Mouse (Mus musculus) neutrophil, adult 5-6 weeks (primary cell): ENCODE results near the gene Wdr18. TPM values are rescaled to one million over a fixed set of nuclear protein-coding genes. Genes with fewer than 3 reads are reported as not detected.

Experiments
- ATAC-seq: fragments of 151-379, 151-347 bp; 2 replicates; pipeline ENCODE4 v1.8.0; 2017; ENCODE audit warnings: mild to moderate bottlenecking, moderate TSS enrichment; ENCODE audit not compliant: insufficient number of reproducible peaks, poor library complexity, low FRiP score, severe bottlenecking; ENCODE audit errors: extremely low read depth
- total RNA-seq: library from RNA; stranded (forward); fragments of 200-1000 nt; gene quantifications from 2 replicates; pipeline ENCODE4 v1.2.3, GENCODE M21; 2017

The Wdr18 gene
- total RNA-seq, 1 experiment from 2014 or later, result 15.9 TPM

DNA sequence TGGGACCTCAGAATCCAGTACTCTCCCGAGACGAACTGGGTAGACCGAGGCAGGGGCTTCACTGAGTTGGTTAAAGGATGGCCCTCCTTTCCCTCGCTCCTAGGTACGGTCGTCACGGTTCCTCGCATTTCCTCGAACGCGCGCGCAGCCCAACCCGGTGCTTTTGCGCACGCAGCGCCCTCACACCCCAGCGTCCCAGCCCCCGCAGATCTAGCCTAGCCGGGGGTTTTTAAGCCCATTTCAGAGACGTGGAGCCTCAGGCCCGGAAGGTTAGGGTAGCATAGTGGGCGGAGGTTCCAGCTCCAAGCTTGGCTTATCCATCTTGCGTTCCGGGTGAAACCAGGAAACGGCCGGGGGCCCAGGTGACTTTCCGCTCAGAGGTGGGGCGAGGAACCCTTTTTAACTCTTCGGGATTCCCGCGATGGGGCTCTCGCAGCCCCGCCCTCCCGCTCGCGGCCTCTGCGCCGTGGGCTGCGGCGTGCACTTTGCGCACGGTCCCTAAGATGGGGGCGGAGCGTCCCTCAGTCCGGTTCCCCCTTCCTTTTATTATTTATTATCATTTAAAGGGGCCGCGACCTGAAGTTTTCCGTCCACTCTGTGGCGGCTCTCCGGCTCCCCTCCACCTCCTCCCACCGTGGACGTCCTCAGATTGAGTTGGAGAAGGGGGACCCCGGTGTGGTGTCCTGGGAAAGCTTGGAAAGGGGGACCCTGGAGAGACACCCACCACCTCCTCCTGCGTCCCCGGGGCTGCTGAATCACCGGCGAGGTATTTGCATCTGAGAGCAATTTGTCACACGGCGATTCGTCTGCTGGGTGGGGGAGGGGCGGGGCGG lies 33.2 kb upstream of the Wdr18 start, which contains the start of gene Arid3a:
Gene Arid3a (plus strand): TSS at position 553 of the 833 bp plus-strand sequence.
- ATAC-seq, result peak; percentile 50

DNA sequence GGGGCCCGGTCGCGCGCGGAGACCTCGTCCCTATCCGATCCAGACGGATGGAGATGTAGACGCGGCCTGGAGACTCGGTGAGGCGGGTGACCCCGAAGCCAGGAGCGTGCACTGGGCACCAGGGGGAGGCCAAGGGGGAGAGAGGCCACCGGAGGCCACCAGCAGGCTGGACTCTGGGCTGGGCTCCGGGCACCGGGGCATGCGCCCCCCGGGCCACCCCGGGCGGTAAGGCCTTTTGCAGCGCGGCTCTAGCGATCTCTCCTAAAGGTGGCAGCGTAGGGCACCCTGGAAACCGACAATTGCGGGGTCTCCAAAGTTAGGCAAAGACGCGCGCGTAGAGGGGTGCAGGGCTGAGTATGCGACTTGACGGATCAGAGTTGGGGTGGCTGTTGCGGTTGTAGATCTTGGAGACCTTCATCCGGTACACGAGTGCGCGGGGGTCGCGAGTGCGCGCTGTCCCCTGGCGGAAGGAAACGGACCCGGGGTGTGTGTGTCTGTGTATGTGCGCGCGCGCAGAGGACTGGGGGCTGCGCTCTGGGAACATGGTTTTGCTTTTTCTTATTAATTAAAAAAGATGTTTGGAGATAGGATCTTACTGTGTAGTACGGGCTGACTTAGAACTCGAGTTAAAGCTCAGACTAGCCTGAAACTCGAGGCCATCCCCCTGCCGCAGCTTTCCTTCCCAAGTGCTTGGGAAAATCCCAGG lies 32.5 kb upstream of the Wdr18 start:
- ATAC-seq, result no peak

DNA sequence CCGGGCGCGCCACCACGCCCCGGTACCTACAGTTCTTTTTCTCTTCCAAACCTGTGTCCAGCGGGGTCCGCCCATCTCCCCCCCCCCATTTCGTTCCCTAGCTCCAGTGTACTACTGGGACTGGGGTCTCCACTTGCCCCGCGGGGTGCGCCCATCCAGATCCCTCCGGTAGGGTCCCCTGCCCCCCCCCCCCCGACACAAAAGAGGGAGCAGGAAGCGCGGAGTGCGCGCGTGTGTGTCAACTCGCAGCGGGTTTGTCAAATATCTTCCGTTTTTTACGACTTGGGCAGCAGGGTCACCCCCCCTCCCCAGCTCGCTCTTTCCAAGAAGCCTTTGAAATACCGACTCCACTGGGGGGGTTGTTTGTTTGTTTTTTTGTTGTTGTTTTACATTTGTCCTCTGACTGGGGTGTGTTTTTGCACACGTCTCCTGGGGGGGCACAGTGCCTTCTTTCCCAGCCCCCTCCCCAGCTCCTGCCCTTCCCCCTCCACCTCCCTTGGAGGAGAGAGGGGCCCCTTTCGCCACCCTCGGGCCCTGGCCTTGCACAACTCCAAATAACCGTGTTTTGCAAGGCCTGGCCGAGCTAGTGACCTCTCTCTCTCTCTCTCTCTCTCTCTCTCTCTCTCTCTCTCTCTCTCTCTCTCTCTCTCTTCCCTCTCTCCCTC lies 31.8 kb upstream of the Wdr18 start:
- ATAC-seq, result peak; percentile 23; the same call in 1 of the 2 replicates

DNA sequence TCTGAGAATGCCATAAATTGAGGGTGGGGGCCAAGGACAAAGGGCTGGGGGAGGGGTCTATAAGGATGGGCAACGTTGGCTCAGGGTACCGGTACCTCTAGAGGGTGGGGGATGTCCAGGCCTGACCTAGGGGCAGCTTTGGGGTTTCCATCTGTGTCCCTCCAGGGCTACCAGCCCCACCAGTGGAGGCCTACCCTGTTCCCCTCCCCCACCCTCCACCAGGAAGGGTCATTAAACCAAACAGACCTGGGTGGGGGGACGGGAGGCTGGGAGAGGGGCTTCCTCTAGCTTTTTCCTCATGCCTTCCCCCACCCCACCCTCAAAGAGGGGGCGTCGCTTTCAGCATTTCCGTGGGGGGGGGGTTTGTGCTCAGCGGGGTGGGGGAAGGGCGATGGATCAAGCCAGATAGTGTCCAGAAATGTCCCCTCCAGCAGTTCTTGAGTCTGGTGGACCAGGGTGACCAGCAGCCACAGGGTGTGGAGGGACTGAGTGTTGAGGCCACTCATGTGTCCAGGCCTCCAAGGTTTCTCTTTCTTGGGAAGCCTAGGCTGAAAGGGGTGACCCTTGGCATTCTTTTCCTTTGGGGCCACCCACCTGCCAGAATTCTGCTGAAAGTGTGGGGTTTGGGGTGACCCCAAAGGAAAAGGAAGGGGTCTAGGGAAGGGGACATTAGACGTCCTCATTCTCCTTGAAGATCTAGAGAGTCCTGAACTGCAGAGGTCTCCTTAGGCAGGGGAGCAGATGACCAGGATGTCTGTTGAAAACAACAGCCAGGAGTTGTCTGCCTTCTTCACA lies 30.8 kb upstream of the Wdr18 start:
- no peak for ATAC-seq

DNA sequence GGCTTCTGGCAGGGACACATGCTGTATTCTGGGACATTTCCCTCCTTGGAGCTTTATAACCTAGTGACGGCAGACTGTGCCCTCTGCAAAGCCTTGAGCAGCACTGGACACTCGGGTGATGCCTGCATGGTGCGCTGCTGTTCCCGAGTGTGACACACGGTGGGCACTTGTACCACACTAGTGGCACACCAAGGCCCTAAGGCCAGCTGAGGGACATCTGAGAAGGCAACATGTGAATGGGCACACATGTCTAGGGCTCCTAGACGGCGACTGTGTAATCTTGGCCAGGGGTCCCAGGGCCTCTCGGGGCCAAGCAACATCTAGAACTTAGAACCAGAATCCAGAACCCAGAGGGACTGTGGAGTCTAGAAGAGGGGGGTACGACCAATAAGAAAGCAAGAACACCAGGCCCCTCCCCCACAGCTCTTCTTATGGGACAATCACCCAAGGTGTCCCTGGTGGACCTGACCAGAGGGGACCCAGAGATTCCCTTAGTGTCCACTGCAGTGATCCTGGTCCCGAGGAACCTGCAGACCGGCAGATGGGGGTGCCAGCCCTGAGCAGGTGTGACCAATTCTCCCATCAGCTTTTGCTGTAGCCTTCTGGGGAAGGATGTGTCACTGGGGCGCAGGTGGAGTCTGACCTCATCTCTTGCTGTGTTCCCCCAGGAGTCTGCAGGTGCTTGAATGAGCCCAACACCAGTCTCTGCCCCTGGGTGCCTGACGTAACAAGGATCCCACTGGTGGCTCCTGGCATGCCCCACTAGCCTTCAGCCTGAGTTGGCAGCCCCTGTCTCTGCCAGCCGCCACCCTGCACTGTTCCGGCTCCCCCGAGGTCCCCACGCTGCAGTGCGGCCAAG lies 29.8 kb upstream of the Wdr18 start:
- ATAC-seq, result no peak

DNA sequence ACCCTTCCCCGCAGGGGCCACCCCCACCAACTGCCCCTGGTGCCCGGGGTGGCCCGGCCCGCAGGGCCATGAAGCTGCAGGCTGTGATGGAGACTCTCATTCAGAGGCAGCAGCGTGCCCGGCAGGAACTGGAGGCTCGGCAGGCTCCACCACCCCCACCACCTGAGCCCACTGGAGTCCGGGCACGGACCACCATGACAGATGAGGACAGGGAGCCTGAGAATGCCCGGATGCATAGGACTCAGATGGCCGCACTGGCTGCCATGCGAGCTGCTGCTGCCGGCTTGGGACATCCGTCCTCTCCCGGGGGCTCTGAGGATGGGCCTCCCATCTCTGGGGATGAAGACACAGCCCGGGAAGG lies 29.1 kb upstream of the Wdr18 start:
- ATAC-seq, result no peak

DNA sequence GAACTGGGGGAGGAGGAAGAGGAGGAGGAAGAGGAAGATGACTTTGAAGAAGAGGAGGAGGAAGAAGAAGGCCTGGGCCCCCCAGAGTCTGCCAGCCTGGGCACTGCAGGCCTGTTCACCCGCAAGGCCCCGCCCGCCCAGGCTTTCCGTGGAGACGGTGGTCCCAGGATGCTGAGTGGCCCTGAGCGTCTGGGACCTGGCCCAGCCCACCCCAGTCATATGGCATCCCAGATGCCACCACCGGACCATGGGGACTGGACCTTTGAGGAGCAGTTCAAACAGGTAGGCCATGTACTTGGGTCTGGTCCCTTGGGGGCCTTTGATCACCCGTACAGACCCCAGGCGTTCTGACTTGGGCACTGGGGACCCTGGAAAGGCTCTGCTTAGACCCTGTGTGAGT lies 28.2 kb upstream of the Wdr18 start:
- no peak for ATAC-seq

DNA sequence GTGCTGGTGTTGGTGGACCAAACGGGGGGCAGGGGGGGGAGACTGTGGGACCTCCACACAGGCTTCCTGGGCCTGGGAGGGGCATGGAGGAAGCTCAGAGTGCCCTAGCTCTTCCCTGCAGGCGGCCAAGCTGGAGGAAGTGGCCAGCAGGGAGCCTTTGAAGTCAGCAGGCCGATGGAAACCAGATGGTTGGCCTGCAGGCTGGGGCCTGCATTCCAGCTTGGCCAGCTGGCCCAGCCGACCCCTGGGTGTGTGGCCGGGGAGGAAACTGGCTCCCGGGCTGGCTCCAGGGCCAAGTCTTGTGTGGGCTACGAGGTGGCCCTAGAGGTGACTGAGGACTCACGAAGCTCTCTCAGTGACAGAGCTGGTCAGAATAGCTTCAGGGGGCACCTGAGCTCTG lies 27.2 kb upstream of the Wdr18 start:
- no peak for ATAC-seq

DNA sequence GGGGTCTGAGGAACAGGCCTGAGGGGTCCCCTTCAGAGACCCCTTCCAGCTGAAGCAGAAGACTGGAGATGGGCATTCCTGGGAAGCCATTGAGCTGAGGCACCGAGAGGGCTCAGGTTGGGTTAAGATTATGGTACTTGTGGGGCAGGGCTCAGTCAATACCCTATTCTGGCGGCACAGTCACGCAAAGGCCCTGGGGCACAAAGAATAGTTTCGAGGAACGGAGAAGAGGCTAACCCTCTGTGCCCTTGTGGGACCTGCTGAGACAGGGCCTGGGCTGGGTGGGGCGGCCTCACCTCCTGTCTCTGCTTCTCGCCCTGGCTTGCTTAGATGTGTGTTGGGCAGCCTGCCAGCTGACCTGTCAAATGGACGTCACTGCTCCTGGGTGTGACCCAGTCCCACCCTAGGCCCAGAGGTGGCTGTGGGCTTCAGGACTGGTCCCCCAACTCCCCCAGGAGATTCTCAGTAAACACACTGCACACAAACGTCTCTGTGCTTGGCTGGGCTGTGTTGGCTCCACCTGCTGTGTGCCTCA lies 26.7 kb upstream of the Wdr18 start:
- no peak for ATAC-seq

DNA sequence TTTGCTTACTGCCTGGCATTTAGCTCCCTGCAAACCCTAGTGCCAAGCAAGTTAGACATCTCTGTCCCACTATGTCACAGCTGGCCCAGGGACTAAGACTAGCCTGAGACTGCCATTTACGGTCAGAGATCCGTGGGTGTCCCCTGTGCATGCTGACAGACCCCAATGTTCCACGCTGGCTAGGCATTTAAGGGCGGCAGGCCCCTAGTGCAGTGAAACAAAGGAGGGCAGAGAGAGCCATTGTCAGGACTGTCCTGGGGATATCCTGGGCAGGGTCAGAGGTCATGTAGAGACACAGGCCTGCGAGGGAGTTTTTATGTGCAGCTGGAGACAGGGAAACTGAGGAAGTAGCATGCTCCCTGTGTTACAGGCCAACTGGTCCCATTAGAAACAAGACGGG lies 26.1 kb upstream of the Wdr18 start:
- no peak for ATAC-seq

DNA sequence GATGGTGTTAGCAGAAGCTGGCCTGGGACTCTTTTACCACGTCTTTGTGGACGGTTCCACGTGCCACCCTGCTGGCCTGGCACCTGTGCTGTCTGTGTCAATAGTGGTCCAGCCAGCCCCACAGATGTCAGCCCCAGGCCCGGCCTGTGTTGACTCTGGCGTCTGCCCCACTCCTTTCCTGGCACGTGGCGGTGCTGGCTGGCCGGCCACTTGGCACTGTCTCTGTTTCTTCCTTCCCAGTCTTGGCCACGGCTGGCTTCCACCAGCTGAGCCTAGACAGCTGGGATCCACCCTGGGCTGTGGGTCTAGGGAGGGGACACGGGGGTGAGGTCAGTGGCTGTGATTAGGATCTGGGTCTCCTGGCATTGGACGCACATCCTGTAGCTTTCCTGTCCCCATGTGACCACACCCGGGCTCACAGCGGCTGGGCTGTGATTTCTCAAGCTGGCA lies 25.7 kb upstream of the Wdr18 start:
- no peak for ATAC-seq

DNA sequence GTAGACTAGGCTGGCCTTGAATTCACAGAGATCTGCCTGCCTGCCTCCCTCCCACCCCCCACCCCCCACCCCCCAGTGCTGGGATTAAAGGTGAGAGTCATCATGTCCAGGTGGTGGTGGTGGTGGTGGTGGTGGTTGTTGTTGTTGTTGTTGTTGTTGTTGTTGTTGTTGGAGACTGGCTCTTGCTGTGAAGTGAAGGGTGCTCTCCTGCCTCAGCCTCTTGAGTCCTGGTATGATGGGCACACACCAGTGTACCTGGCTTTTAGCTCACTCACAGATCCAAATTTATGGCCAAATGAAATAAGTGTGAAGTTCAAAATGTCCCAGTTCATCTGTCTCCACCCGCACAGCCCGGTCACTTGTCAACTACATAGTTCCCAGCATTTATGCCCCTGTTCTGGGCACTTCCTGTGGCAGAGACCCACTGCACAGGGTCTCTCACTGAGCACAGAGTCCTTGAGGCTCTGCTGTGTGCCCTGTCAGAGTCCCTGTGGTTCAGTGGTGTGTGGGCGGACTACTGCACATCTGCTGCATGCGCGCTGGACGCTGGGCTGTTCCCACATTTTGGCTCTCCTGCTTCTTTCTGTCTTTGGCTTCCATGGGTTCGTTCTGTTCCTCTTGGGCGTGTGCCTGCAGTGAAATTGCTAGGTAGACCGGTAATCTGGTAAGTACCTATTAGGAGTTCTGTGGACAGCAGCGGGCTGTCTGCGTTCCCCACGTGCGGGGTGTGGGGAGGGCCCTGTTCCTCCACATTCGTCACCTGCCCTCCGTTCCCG lies 25.0 kb upstream of the Wdr18 start:
- no peak for ATAC-seq

DNA sequence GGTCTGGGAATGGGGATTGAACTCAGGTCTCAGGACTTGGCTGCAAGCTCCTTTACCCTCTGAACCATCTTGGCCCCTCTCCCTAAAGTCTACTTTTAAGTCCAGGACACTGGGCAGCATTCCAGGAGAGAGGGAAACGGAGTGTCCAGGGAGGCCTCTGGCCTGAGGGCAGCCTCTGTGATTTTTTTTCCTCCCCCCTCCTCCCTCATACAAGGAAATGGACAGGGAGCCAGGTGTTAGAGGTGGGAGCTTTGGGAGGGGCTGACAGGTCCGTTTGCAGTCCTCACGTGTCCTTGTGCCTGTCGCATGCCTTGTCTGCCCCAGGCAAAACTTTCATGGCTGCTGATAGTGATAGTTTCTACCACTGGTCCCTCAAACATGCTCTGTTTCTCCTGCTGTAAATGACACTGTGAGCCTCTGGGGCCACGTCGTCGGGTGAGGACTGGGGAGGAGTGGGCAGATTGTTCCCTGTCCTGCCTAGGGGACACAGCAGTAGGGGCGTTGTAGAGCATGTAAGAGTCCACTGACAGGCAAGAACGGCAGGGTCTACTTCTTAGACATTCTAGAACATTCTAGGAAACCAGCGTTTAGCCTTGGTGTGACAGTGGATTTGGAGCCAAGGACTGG lies 23.6 kb upstream of the Wdr18 start:
- no peak for ATAC-seq

DNA sequence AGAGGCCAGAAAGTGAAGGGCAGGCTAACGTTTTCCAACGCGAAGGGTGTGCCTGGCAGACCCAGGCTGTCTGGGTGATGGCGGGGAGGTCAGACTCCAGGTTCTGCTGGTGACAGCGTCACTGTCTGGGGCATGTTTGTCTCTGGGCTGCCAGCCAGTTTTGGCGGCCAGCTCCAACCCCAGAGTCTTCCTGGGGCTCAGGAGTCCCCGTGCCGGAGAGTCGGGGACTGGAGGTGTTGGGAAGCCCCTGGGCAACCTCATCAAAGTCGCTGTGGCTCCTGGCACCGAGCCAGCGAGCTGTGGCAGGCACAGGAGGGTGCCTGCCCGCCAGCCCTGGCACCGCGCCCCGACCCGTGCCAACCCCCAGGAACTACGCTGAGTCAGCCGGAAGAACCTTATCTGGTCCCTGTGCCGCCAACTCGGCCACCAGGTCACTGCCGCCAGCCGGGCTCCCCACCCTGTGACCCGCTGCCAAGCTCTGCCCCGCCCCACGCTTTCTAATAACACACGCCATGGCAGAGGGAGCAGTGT lies 23.0 kb upstream of the Wdr18 start:
- peak; percentile 51 for ATAC-seq

DNA sequence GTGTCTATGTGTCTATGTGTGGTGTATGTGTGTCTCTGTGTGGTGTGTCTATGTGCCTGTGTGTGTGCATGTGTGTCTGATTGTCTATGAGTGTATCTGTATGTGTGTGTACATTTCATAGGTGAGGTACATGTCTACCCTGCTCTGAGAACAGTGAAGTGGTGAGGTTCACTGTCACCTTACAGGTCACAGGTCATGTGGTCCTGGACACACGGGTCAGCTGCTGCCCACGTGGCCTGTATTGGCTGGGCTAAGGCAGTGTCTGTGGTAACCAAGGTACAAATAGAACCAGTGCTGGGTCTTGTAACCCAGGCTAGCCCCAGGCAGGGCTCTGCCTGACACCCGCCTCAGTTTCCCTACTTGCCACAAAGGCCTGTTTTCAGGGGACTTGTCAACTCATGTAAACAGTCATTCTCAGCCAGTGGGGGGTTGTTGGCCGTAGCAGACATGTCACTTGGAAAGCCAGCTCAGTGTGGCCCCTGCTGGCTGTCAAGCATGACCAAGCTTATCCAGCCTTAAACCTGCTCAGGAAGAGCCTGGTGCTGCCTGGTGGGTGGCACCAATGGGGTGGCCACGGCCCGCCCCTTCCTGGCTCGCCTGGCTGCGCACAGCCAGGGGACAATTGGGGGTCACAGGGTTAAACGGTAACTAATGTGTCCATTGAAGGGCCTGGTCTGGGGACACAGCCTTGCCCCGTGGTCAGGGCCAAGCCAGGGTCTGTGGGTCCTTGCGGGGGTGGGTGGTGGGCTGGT lies 22.0 kb upstream of the Wdr18 start:
- ATAC-seq, result no peak

DNA sequence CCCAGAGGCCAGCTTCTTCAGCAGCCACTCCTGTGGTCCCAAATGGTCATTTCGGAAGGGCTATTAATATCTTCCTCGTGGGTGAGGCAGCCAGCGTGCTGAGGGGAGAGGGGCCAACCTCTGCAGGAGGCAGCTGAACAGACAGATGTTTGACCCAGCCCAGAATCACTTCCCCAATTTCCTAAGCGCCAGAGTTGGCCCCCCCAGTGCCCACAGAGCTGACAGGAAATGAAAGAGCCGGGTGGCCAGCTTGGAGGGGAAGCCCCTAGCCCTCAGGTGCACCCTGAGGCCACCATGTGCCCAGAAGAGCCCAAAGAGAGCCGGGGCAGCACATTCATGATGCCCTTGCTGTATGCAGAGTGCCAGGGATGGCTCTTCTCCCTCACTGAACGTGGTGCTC lies 19.2 kb upstream of the Wdr18 start:
- ATAC-seq, result peak; percentile 81
